Mouse (Mus musculus): ENCODE data around the gene Morc1. TPM values are rescaled to one million over a fixed set of nuclear protein-coding genes. Genes with fewer than 3 reads are reported as not detected.

Gene Morc1
- polyA plus RNA-seq (2012; rRNA removed; ENCODE audit: low replicate concordance): not detected in 2 replicates

GRCm38 (mm10) chr16:48431027-48431426 lies at the start of gene Morc1:
Gene Morc1, plus strand, starts transcription at chr16:48431237.

DNA sequence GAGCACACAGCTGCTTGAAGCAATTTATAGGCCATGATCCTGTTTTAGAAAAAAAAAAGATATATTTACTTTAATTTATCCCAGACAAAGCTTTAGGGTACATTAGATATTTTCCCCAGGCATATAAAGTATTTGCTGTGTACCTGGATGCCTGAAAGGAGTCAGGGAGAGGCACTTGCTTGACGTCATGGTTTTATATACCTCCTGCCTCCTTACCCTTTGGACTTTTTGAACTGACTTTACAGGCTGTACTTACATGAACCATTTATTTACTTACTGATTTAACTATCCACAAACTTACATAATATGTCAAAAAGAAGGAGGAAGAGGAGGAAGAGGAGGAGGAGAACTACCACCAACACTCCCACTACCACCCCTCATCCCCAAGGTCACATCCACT lies 18.8 kb upstream of the Morc1 start, which contains the start of gene Gm5485:
Gene Gm5485, minus strand, starts transcription at position 171 of the 400 bp plus-strand sequence.

Other genes with a start within 250 kb of the Morc1 start
- gene Dppa4, start 147.5 kb upstream of the Morc1 start, polyA plus RNA-seq (2012; rRNA removed; ENCODE audit: low replicate concordance): not detected in 2 replicates
- gene Dppa2, start 127.3 kb upstream of the Morc1 start, polyA plus RNA-seq (2012; rRNA removed; ENCODE audit: low replicate concordance): not detected in 2 replicates
- gene Gm5485, start 18.8 kb upstream of the Morc1 start, polyA plus RNA-seq (2012; rRNA removed; ENCODE audit: low replicate concordance): not detected in 2 replicates

Data from mammary gland, adult 2 months (tissue).